Mouse (Mus musculus) urinary bladder, postnatal 4 days (tissue): ENCODE measurements around the gene Ccdc144b.

Experiments used
- DNase-seq, 2 experiments: peaks; one replicate each; pipeline ENCODE4 v3.0.0; 2021 to 2022; ENCODE audit warnings: low spot score in 2 of 2

Ccdc144b gene

DNA sequence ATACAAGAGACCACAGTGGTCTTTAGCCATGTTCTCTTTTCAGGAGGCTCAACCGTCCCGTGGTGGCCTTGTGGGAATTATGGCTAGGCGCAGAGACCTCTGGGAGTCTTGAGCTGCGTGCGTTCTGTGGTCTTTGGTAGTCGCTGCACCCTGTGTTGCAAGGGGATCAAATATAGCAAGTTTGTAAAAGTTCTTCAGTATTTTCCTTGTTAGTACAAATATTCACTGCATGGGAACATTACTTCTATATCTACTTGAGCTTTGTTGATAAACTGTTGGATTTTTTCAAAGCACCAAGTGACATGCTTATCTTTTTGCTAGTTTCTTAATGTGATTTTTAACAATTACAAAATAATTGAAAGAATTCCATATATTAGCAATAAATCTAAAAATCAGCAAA lies at the start of gene Ccdc144b:
Ccdc144b (minus strand) TSS at position 101 of the 400 bp plus-strand sequence.
- DNase-seq: no peak

- DNase-seq: no peak
These were observed 42.0 kb upstream of the Ccdc144b start for GRCm38 (mm10) chr3:36095371-36095770.

GRCm38 (mm10) chr3:36087591-36087990 lies 34.2 kb upstream of the Ccdc144b start:
- no peak for DNase-seq

DNA sequence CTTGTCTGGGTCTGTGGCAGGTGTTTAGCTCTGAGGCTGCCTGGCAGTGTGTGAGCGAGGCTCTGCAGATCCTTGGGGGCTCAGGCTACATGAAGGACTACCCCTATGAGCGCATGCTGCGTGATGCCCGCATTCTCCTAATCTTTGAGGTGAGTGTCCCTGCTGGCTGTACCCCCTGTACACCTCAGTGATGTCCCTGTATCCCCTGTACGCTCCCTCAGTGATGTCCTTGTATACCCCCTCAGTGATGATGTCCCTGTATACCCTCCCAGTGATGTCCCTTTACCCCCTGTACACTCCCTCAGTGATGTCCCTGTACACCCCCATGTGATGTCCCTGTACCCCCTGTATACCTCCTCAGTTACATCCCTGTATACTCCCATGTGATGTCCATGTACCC lies 32.0 kb upstream of the Ccdc144b start:
- DNase-seq: no peak

- DNase-seq: no peak
These were observed 30.0 kb upstream of the Ccdc144b start for GRCm38 (mm10) chr3:36083381-36083780.

DNA sequence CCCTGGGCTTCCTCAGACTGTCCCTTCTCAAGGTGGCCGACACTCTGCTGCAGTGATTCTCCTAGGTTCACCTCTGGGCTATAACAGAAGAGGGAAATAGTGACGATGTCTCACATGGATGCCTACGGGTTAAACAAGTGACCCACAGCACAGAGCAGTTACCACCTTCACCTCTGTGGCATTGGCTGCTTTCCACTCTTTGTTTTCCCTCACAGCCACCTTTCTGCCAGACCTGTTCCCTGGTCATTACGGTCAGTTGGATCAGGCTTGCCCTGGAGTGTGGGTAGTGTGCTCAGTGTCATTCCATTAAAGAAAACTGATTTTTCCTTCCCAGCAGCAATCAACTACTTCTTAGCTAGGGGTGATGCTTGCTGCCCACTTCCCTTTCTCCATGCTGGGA lies 29.5 kb upstream of the Ccdc144b start:
- no peak for DNase-seq

DNA sequence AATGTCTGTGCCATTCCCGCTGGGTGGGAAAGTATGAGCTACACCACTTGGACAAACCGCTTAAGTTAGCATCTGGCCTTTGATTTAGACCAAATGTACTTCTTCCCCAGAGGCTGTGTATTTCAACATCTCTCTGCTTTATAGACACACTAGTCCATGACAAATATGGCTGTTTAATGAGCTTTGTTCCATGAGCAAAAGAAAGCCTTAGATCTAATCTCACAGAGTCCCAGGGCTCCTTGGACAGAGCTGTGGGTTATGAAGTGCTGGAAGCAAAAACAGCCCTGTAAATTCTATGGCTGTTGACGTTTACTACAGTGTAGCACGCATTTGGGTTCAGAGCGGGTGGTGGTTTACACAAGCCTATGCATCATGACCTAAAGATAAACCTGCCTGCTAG lies 27.4 kb upstream of the Ccdc144b start:
- DNase-seq: no peak

- DNase-seq: no peak
These were observed 26.5 kb upstream of the Ccdc144b start for GRCm38 (mm10) chr3:36079886-36080285.

DNA sequence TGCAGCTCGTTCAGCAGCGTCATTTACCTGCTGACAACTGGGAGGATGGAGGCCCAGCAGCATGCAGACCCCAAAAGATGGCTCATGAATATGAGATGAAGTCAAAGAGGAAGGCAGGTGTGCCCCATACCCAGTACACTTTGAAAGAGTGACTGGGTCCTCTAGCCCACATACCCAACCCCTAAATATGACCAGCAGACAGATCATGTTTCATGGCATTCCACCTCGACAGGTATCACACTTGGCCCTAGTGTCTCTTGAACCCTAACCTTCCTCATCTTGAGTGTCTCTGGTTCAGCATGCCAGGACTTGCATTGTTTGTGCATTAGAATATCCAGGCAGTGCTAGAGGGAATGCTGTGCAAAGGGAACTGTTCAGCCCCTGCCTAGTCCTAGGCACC lies 24.0 kb upstream of the Ccdc144b start:
- DNase-seq: no peak

DNA sequence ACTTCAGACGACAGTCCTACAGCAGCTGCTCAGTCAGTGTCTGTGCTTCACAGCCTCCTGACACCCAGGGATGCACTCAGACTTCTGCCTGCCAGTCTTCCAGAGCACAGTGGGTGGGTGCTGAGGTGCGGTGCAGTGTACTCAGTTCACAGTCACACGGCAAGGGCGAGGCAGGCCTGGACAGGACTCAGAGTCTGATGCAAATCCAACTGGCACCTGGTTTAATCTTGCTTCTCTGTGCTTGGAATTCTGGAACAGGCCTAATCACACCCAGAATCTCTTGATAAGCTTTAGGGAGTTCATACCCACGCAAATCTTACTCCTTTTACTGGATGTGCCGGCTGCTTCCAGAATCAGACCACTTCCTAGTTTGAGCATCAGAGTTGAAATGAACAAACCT lies 22.1 kb upstream of the Ccdc144b start:
- DNase-seq: no peak

GRCm38 (mm10) chr3:36074231-36074630 lies 20.9 kb upstream of the Ccdc144b start:
- no peak for DNase-seq

DNA sequence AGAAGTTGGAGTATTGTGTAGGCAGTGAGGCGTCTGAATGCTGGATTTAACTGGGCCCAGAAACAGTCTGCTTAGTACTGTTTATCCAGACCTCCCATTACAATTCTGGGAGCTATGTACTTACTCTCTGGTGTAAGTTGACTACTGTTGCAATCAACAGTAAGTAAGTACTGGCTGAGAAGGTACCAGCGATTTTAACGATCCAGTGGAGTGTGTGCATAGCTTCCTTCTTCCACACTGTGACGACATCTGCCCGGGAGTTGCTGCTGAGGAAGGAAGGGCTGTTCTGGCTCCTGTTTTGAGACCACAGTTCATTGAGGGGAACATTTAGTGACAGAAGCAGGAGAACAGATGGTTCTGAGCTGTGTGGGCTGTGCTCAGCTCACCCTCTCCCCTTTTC lies 17.7 kb upstream of the Ccdc144b start:
- DNase-seq: no peak

DNA sequence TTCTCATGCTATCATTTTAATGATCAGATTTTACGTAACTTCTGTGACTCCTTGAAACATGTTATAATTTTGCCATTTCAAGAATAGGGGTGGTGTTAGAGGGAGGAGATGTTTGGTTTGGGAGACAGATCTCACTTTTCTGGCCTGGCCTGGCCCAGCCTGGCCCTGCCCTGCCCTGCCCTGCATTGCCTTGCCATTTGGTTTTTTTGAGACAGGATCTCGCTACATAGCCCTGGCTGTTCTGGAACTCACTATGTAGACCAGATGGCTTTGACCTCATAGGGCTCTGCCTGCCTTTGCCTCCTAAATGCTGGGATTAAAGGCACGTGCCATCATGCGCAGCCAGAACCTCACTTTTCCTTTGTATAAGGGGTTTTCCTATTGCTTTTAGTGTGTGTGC lies 17.1 kb upstream of the Ccdc144b start:
- no peak for DNase-seq

GRCm38 (mm10) chr3:36067731-36068130 lies 14.4 kb upstream of the Ccdc144b start:
- no peak for DNase-seq

- DNase-seq: peak; percentile 89 to 96
These were observed 12.7 kb upstream of the Ccdc144b start, which contains the start of gene Acad9 for GRCm38 (mm10) chr3:36065843-36066651. Gene Acad9, plus strand, starts transcription at chr3:36065979.

- no peak for DNase-seq
These were observed 11.8 kb upstream of the Ccdc144b start for GRCm38 (mm10) chr3:36065166-36065565.

GRCm38 (mm10) chr3:36064592-36065061 lies 11.3 kb upstream of the Ccdc144b start:
- DNase-seq: no peak

DNA sequence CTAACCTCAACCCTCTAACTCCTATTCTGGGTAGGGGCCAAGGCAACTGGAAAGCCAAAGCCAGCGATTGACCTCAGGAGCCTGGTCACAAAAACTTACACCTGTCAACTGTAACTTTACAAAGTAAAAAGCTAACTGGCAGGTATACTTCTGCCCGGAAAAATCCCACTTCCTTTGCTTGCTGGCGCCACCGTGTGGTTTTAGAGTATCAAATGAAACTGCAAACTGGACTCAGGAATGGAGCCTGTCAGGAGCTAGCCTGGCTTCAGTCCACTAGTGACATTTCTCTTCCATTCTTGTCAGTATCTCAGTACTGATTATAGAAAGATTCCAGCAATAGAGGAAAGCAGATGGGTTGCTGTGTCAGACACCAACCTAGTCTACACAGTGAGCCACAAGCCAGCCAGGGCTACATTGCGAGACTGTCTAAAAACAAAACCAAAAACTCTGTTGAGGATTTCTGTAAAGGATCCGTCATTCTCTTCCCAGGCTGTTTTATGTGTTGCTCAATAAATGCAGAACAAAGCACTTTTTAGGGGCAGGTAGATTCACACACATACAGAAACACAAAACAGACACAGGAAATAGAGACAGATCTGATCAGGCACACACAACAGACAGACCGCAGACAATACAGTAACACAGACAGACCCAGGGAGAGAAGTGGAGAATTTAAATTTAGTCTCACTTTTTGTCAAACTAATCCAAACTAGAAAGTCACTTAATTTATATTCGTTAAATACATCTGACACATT lies 6.9 kb upstream of the Ccdc144b start:
- peak; percentile 26 to 68 for DNase-seq

GRCm38 (mm10) chr3:36049106-36049505 lies 4.2 kb downstream of the Ccdc144b start:
- no peak for DNase-seq

DNA sequence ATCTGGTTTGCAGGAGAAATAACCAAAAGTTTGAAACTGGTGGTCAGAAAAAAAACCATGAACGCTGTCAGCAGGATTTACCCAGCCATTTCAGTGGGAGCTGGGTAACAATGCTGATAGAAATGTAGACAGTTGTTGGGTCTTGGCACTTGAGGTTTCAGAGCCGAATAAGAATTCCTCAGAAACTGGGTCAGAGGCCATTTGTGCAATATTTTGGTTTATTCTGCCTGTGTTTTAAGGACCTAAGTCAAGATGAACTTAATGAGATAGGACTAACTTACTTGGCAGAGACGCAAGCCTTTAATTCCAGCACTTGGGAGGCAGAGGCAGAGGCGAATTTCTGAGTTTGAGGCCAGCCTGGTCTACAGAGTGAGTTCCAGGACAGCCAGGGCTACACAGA lies 8.3 kb downstream of the Ccdc144b start:
- no peak for DNase-seq

GRCm38 (mm10) chr3:36044520-36044919 lies 8.8 kb downstream of the Ccdc144b start:
- DNase-seq: no peak

- no peak for DNase-seq
These were observed 21.4 kb downstream of the Ccdc144b start for GRCm38 (mm10) chr3:36031740-36032510.
